8 mouse cellular contexts compared by ENCODE assay signal in the genomic region with DNA sequence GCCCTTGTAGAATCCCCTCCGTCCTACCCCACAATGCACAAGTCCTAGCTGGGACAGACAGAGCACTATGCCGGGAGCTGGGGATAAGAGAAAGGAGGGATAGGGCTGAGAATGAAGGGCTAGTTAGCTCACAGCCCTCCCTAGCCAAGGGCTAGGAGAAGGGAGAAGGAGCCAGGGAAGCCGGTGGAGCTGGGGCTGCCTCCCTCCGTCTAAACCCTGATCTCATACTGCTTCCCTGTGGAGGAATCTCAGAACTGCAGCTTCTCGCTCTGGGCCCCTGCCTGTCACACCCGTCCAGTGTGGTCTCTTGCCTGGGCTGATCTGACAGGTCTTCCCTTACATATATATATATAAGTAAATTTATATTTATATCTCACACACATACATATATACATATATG.
DNase-seq lines count a peak whose midpoint lies in the region; ATAC-seq and TF ChIP-seq lines count a peak whose summit lies in the region.

No protein-coding gene starts in this region.

- peaks cover 5 to 15% of the 10 kb centered on the region in 2 experiments for H3K4me1 ChIP-seq in heart, embryonic 14.5 days (ENCODE audit: control insufficient read depth in 2 of 2, insufficient read depth in 2 of 2, low read length in 2 of 2)
- no peaks in the 10 kb centered on the region for H3K4me1 ChIP-seq in kidney, postnatal 0 days (replicated peaks; ENCODE audit: insufficient read depth, low read length)
- H3K4me1 ChIP-seq in liver, postnatal 0 days (ENCODE audit: insufficient read depth): no peaks in the 10 kb centered on the region
- peaks cover 17% of the 10 kb centered on the region for H3K4me1 ChIP-seq in neural tube, embryonic 15.5 days
- 0 out of 2 replicates have a peak, but pooled peaks cover 2% of the 10 kb centered on the region for H3K4me1 ChIP-seq in thymus, adult 2 months (replicated peaks; ENCODE audit: control insufficient read depth, insufficient read depth, low read length)

- 4% methylated on average over 6 of the region's 6 CpGs for WGBS in heart, embryonic 14.5 days
- 9% methylated on average over 6 of the region's 6 CpGs for WGBS in kidney, postnatal 0 days
- WGBS in liver, postnatal 0 days (ENCODE audit: insufficient replicate concordance): 15% methylated on average over 6 of the region's 6 CpGs
- 3% methylated on average over 6 of the region's 6 CpGs for WGBS in neural tube, embryonic 15.5 days
- 66% methylated on average over 6 of the region's 6 CpGs for WGBS in thymus, adult 2 months

- peaks cover 22% of the 10 kb centered on the region for H3K27me3 ChIP-seq in heart, embryonic 14.5 days (ENCODE audit: control insufficient read depth, insufficient read depth, low read length)
- no peaks in the 10 kb centered on the region; the same call in 1 of the 2 replicates for H3K27me3 ChIP-seq in kidney, postnatal 0 days (ENCODE audit: insufficient read depth, low read length)
- no peaks in the 10 kb centered on the region for H3K27me3 ChIP-seq in liver, postnatal 0 days (ENCODE audit: insufficient read depth, low read length)
- no peaks in the 10 kb centered on the region for H3K27me3 ChIP-seq in neural tube, embryonic 15.5 days (replicated peaks)
- H3K27me3 ChIP-seq in thymus, adult 2 months (ENCODE audit: control insufficient read depth, insufficient read depth, low read length): no peaks in the 10 kb centered on the region

- TF ChIP-seq POLR2A in thymus, adult 2 months (IDR thresholded peaks at IDR 0.05; ENCODE audit: control insufficient read depth, extremely low read depth, insufficient read depth, low read length, poor library complexity): no peak

- peak overlapping the region in 1 of 2 experiments; percentile 14; a peak in 1 of 4 replicates for H3K4me3 ChIP-seq in heart, embryonic 14.5 days (ENCODE audit: control insufficient read depth in 1 of 2, insufficient read depth in 1 of 2, low read depth in 1 of 2, low read length in 2 of 2)
- 0 out of 2 replicates have a peak overlapping the region, but pooled peaks have one; percentile 14 for H3K4me3 ChIP-seq in kidney, postnatal 0 days (replicated peaks; ENCODE audit: low read depth, low read length)
- H3K4me3 ChIP-seq in liver, postnatal 0 days (ENCODE audit: low read depth, low read length): no peak overlapping the region
- peak overlapping the region; percentile 23; the same call in 1 of the 2 replicates for H3K4me3 ChIP-seq in neural tube, embryonic 15.5 days (replicated peaks)
- no peak overlapping the region for H3K4me3 ChIP-seq in thymus, adult 2 months (ENCODE audit: control insufficient read depth, insufficient read depth, low read length)

- peak; percentile 43 for DNase-seq in right cerebral cortex, adult 18-20 months
- DNase-seq in right cerebral cortex, postnatal 36 days (ENCODE audit: low spot score in 2 of 2): no peak
- DNase-seq in embryo, embryonic 11 days: peak; percentile 83
- DNase-seq in kidney, postnatal 0 days (ENCODE audit: low spot score): peak; percentile 95
- peak; percentile 71 for DNase-seq in liver, postnatal 0 days
- no peak for DNase-seq in thymus, adult 2 months

- H3K4me2 ChIP-seq in heart, embryonic 14.5 days (ENCODE audit: low read length): peak overlapping the region; percentile 59
- H3K4me2 ChIP-seq in kidney, postnatal 0 days (ENCODE audit: low read length): peak overlapping the region; percentile 54
- peak overlapping the region; percentile 27; the same call in 1 of the 2 replicates for H3K4me2 ChIP-seq in liver, postnatal 0 days (ENCODE audit: low read depth, low read length)
- peak overlapping the region; percentile 53 for H3K4me2 ChIP-seq in neural tube, embryonic 15.5 days

- peak overlapping the region; percentile 30; the same call in 1 of the 2 replicates for H3K9ac ChIP-seq in heart, embryonic 14.5 days (ENCODE audit: low read length)
- H3K9ac ChIP-seq in kidney, postnatal 0 days (ENCODE audit: low read depth, low read length): no peak overlapping the region
- no peak overlapping the region for H3K9ac ChIP-seq in liver, postnatal 0 days (replicated peaks)
- peak overlapping the region; percentile 43; the same call in 1 of the 2 replicates for H3K9ac ChIP-seq in neural tube, embryonic 15.5 days (replicated peaks)

- TF ChIP-seq CTCF in kidney, postnatal 0 days (IDR thresholded peaks at IDR 0.05; ENCODE audit: low read depth): peak; percentile 80
- peak; percentile 76 for TF ChIP-seq CTCF in liver, postnatal 0 days (IDR thresholded peaks at IDR 0.05; ENCODE audit: low read depth)
- no peak for TF ChIP-seq CTCF in thymus, adult 2 months (IDR thresholded peaks at IDR 0.05; ENCODE audit: borderline replicate concordance, control insufficient read depth, extremely low read depth, insufficient read depth, low read length, poor library complexity)

- no peak for TF ChIP-seq EP300 in liver, postnatal 0 days (IDR thresholded peaks at IDR 0.05; ENCODE audit: low read depth)

- no peaks in the 10 kb centered on the region for H3K9me3 ChIP-seq in heart, embryonic 14.5 days (ENCODE audit: control insufficient read depth, low read length)
- no peaks in the 10 kb centered on the region for H3K9me3 ChIP-seq in kidney, postnatal 0 days (replicated peaks; ENCODE audit: low read length)
- H3K9me3 ChIP-seq in liver, postnatal 0 days (ENCODE audit: low read length): no peaks in the 10 kb centered on the region
- H3K9me3 ChIP-seq in neural tube, embryonic 15.5 days (replicated peaks): no peaks in the 10 kb centered on the region

- no peak; the same call in 1 of the 2 replicates for ATAC-seq in heart, embryonic 14.5 days (ENCODE audit: insufficient number of reproducible peaks, insufficient read depth, low FRiP score, low read depth)
- peak; percentile 81 for ATAC-seq in kidney, postnatal 0 days (replicated peaks; ENCODE audit: low FRiP score, low read depth)
- peak; percentile 67 for ATAC-seq in liver, postnatal 0 days
- peak; percentile 90 for ATAC-seq in neural tube, embryonic 15.5 days (ENCODE audit: low FRiP score)

- H3K27ac ChIP-seq in heart, embryonic 14.5 days (replicated peaks in 1 of 2; ENCODE audit: control insufficient read depth in 1 of 2, insufficient read depth in 1 of 2, low read depth in 2 of 2, low read length in 2 of 2): no peak overlapping the region
- H3K27ac ChIP-seq in kidney, postnatal 0 days: no peak overlapping the region
- no peak overlapping the region for H3K27ac ChIP-seq in liver, postnatal 0 days (ENCODE audit: low read depth)
- peak overlapping the region; percentile 66 for H3K27ac ChIP-seq in neural tube, embryonic 15.5 days (replicated peaks)
- no peak overlapping the region for H3K27ac ChIP-seq in thymus, adult 2 months (ENCODE audit: control insufficient read depth, insufficient read depth, low read length)

- no peaks in the 10 kb centered on the region for H3K36me3 ChIP-seq in heart, embryonic 14.5 days (ENCODE audit: control insufficient read depth, insufficient read depth, low read length)
- no peaks in the 10 kb centered on the region for H3K36me3 ChIP-seq in kidney, postnatal 0 days (ENCODE audit: insufficient read depth, low read length)
- H3K36me3 ChIP-seq in liver, postnatal 0 days (replicated peaks; ENCODE audit: insufficient read depth, low read length): no peaks in the 10 kb centered on the region
- H3K36me3 ChIP-seq in neural tube, embryonic 15.5 days: no peaks in the 10 kb centered on the region
- peaks cover 22% of the 10 kb centered on the region for H3K36me3 ChIP-seq in thymus, adult 2 months (ENCODE audit: control insufficient read depth, insufficient read depth, low read length)

Comparison
In these comparisons a context has a peak if more than half of its experiments do, and no peak if none do; other contexts are left out.
1. DNase-seq: peak in right cerebral cortex, adult 18-20 months (single experiment), embryo, embryonic 11 days (single experiment), kidney, postnatal 0 days (single experiment) and liver, postnatal 0 days (single experiment); none in right cerebral cortex, postnatal 36 days (0 of 2) and thymus, adult 2 months (single experiment).
2. H3K4me3 ChIP-seq: peak in kidney, postnatal 0 days (single experiment) and neural tube, embryonic 15.5 days (single experiment); none in liver, postnatal 0 days (single experiment) and thymus, adult 2 months (single experiment).
3. H3K9ac ChIP-seq: peak in heart, embryonic 14.5 days (single experiment) and neural tube, embryonic 15.5 days (single experiment); none in kidney, postnatal 0 days (single experiment) and liver, postnatal 0 days (single experiment).
4. Peak in every context shown above with its lines, with median percentiles within 50 percentile points of each other: H3K4me2 ChIP-seq.